Mouse (Mus musculus) thymus, adult 2 months (tissue): ENCODE data around the gene Lamtor5. TPM values are rescaled to one million over a fixed set of nuclear protein-coding genes. Genes with fewer than 3 reads are reported as not detected.

Experiments
- DNase-seq: peaks from one replicate; pipeline ENCODE4 v3.0.0; 2021
- H3K27ac ChIP-seq: fragments of 200-500 bp; 2 replicates; pipeline ENCODE4 v1.5.1; 2012; ENCODE audit warnings: low read length, control low read depth; ENCODE audit not compliant: control insufficient read depth, insufficient read depth
- H3K27me3 ChIP-seq: fragments of 200-500 bp; 2 replicates; pipeline ENCODE4 v1.6.1; 2012; ENCODE audit warnings: mild to moderate bottlenecking, low read length, moderate library complexity, mixed read lengths; ENCODE audit not compliant: control insufficient read depth, insufficient read depth
- H3K36me3 ChIP-seq: fragments of 200-500 bp; 2 replicates; pipeline ENCODE4 v1.6.1; 2012; ENCODE audit warnings: mild to moderate bottlenecking, low read length, moderate library complexity; ENCODE audit not compliant: control insufficient read depth, insufficient read depth
- H3K4me1 ChIP-seq: fragments of 200-500 bp; replicated peaks from 2 replicates; pipeline ENCODE4 v1.6.1; 2012; ENCODE audit warnings: low read length; ENCODE audit not compliant: control insufficient read depth, insufficient read depth
- H3K4me3 ChIP-seq: fragments of 200-500 bp; 2 replicates; pipeline ENCODE4 v1.5.1; 2012; ENCODE audit warnings: mild to moderate bottlenecking, low read length, control low read depth, moderate library complexity; ENCODE audit not compliant: control insufficient read depth, insufficient read depth
- CTCF ChIP-seq: fragments of 200-500 bp; IDR thresholded peaks from 2 replicates; pipeline ENCODE4 v1.5.1; 2012; ENCODE audit warnings: mild to moderate bottlenecking, control low read depth, low read length, moderate library complexity, borderline replicate concordance; ENCODE audit not compliant: control insufficient read depth, poor library complexity, insufficient read depth; ENCODE audit errors: extremely low read depth
- POLR2A ChIP-seq: fragments of 200-500 bp; IDR thresholded peaks from 2 replicates; pipeline ENCODE4 v1.6.1; 2012; ENCODE audit warnings: mild to moderate bottlenecking, low read length, control low read depth, moderate library complexity; ENCODE audit not compliant: control insufficient read depth, poor library complexity, insufficient read depth; ENCODE audit errors: extremely low read depth
- WGBS: fragments of 180-500 bp; shearing (Covaris S2); methylation state at CpG from one replicate; pipeline ENCODE4 v1.1.7; 2018; 5-methylcytosine and 5-hydroxymethylcytosine counted together
- polyA plus RNA-seq: library from polyadenylated mRNA; depleted of rRNA; stranded (reverse); fragments of >200 nt; gene quantifications from 2 replicates; pipeline ENCODE4 v1.2.3, GENCODE M21; 2012; rRNA removed

Lamtor5 gene
- polyA plus RNA-seq: 109 and 126 TPM in 2 replicates

DNA sequence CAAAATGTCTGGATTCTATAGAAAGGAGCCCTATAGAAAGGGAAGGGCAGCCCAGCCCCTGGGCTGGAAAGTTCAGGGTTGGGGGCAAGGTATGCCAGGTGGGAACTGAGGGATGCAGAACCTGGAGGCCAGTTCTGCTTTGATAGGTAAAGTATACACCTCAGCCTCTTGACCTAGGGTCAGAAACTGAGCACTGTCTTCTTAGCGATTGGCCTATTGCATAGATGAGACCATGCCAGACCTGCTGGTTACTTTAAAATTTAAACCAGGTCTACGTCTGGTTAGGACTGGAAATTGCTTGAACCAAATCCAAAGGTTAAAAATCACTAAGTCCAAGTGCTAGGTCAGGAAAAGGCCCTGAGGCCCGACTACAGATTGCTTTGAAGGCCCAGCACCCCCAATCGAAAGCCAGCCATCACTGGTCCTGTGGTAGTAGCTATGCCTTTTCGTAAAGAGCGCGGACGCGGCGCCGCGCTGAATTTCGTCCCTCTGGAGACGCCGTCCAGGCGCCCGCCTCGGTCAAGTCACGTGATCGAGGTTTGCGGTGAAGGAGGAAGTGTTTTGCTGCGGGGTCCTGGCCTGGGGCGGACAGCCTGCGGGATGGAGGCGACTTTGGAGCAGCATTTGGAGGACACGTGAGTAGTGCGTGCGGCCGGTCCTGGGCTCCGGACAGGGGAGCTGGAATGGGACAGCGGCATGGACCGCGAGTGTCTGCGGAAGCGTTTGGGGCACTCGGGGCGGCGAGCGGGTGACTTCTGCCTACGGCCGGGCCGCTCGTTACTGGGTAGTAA is at the start of gene Lamtor5:
Lamtor5 (plus strand) TSS at position 380 of the 791 bp plus-strand sequence.
- Histone ChIP-seq H3K4me3 (peak within 1 kb of the TSS; percentile 65), H3K4me1 (peaks cover 2% of the 10 kb centered on the region; the same call in 1 of the 2 replicates), H3K27ac (no peak within 1 kb of the TSS), H3K36me3 (peaks cover 21% of the 10 kb centered on the region), H3K27me3 (no peaks in the 10 kb centered on the region)
- peak; percentile 91 for DNase-seq
- WGBS: 3% methylated on average over 43 of the region's 43 CpGs
- 0 out of 2 replicates have a peak, but pooled peaks have one; percentile 21 for TF ChIP-seq CTCF
- 0 out of 2 replicates have a peak, but pooled peaks have one; percentile 20 for TF ChIP-seq POLR2A

DNA sequence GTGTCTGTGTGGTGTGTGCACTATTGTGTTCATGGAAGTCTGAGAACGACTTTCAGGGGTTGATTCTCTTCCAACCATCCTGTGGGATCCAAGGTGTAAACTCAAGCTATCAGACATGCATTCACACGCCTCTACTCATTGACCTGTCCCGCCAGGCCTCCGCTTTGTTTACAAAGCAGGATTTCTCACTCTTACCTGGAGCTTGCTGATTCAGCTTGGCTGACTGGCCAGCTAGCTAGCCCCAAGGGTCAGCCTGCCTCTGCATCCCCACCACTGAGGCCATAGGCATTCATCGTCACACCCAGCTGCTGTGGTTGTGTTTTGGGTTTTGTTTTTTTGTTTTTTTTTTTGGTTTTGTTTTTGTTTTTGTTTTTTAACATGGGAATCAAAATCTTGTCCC is 49.4 kb upstream of the Lamtor5 start:
- WGBS: 91% methylated on average over 5 of the region's 5 CpGs

DNA sequence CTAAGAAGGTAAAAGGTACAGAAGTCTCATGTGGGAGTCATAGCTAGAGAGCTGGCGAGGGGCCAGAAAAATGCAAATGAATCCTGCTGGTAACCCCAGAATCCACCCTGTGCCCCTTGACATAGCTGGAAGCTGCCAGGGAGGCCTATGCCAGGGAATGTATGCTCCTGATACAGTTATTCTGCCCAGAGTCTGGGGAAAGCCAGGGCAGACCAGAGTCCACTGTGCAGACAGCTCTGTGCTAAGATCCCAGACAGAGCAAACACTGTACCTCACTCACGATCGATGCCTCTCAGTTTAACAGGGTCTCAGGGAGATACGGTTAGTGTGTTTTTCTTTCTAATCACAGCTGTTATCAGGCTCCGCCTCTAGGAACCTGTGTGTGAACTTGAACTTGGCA is 48.8 kb upstream of the Lamtor5 start:
- no peak for DNase-seq
- WGBS: 78% methylated on average over 5 of the region's 5 CpGs
- H3K27ac ChIP-seq: no peak overlapping the region
- TF ChIP-seq POLR2A (no peak), CTCF (no peak)
- H3K27me3 ChIP-seq: no peaks in the 10 kb centered on the region
- peaks cover 8% of the 10 kb centered on the region for H3K4me1 ChIP-seq
- no peak overlapping the region for H3K4me3 ChIP-seq
- H3K36me3 ChIP-seq: no peaks in the 10 kb centered on the region

More for the DNA sequence above, 49.4 kb upstream of the Lamtor5 start:
- no peak for DNase-seq
- H3K36me3 ChIP-seq: no peaks in the 10 kb centered on the region
- H3K27me3 ChIP-seq: no peaks in the 10 kb centered on the region
- no peak overlapping the region for H3K4me3 ChIP-seq
- no peak for TF ChIP-seq CTCF
- TF ChIP-seq POLR2A: no peak
- H3K27ac ChIP-seq: no peak overlapping the region
- peaks cover 8% of the 10 kb centered on the region for H3K4me1 ChIP-seq

DNA sequence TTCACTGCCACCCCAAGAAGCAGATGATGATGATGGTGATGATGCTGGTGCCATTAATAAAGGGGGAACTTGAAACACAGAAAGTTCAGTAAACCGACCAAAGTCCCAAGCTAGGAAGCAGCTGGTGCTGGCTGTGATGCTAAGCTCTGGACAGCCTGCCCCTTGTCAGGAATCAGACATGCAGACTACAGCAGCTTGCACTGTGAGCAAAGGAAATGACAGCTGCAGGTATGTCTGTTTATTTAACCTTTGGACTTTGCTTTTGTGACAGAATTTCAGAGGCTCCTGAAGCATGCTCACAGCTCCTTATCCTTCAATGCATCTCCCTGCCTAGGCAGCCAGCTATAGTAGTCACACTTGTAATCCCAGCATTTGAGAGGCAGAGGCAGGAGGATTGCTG is 48.1 kb upstream of the Lamtor5 start, which contains the start of gene A630076J17Rik:
A630076J17Rik (plus strand) TSS at position 88 of the 400 bp plus-strand sequence.
- Histone ChIP-seq H3K4me3 (no peak within 1 kb of the TSS), H3K36me3 (no peaks in the 10 kb centered on the region), H3K27me3 (no peaks in the 10 kb centered on the region), H3K27ac (no peak within 1 kb of the TSS), H3K4me1 (peaks cover 8% of the 10 kb centered on the region)
- 35% methylated on average over 1 of the region's 1 CpGs for WGBS
- TF ChIP-seq CTCF (no peak), POLR2A (no peak)
- DNase-seq: no peak

DNA sequence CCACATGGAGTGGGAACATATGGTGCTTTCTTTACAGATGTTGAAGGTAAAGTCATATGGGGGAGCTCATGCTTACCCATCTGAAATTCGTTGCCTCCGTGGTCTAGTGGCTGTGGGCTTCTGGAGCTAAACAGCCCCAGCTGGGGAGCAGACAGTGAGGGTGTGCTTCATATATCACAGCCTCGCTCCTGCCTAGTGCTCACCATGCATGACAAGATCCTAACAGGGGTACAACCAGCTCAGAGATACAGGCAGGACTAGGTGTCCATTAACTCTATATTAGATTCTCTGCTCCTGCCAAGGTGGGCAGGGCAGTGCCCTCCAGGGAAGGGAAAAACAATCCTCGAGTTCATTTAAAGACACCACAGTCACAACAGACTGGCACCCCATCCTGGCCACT is 47.5 kb upstream of the Lamtor5 start:
- 27% methylated on average over 4 of the region's 4 CpGs for WGBS
- H3K4me1 ChIP-seq: peaks cover 8% of the 10 kb centered on the region
- no peak overlapping the region for H3K27ac ChIP-seq
- TF ChIP-seq CTCF (no peak), POLR2A (no peak)
- no peaks in the 10 kb centered on the region for H3K36me3 ChIP-seq
- DNase-seq: no peak
- H3K4me3 ChIP-seq: no peak overlapping the region
- no peaks in the 10 kb centered on the region for H3K27me3 ChIP-seq

DNA sequence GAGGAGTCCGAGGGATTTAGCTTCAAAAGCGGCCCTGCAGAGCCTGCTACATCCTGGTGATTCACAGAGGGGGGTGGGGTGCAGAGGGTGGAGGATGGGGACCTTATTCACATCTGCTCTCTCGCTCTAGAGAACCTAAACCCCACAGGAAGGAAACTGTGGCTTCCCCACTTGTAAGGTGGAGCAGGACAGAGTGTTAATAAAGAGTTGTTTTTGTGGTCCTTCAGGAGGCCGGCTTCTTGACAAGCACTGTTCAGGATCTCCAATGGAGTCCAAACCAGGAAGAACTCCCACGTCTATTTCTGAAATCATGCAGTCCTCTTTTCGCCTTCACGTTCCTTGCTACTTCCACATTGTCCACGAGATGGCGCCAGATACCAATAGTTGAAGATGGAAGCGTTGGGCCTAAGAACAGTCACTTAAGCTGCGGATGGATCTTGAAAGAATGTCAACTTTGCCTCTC is 45.3 kb upstream of the Lamtor5 start:
- Histone ChIP-seq H3K4me3 (0 out of 2 replicates have a peak overlapping the region, but pooled peaks have one; percentile 12), H3K27me3 (no peaks in the 10 kb centered on the region), H3K27ac (no peak overlapping the region), H3K4me1 (peaks cover 8% of the 10 kb centered on the region), H3K36me3 (no peaks in the 10 kb centered on the region)
- 2% methylated on average over 11 of the region's 11 CpGs for WGBS
- TF ChIP-seq POLR2A (no peak), CTCF (no peak)
- peak; percentile 77 for DNase-seq
